Mouse (Mus musculus) neural tube, embryonic 13.5 days (tissue): Measurements from ENCODE around the gene Calhm1. TPM values are rescaled to one million over a fixed set of nuclear protein-coding genes. Genes with fewer than 3 reads are reported as not detected.

Experiments
- ATAC-seq: fragments of 200-750 bp; cut with Nextera tagmentation; 2 replicates; pipeline ENCODE4 v1.8.0; 2017; ENCODE audit warnings: low read depth, mild to moderate bottlenecking, moderate TSS enrichment, moderate library complexity
- H3K27ac ChIP-seq: fragments of 300-500 bp; sonication (generic); replicated peaks from 2 replicates; pipeline ENCODE4 v1.5.1; 2015; ENCODE audit warnings: moderate library complexity, mild to moderate bottlenecking, inconsistent platforms
- H3K27me3 ChIP-seq: fragments of 300-500 bp; sonication (generic); 2 replicates; pipeline ENCODE4 v1.6.1; 2015; ENCODE audit warnings: mild to moderate bottlenecking, inconsistent platforms
- H3K36me3 ChIP-seq: fragments of 300-500 bp; sonication (generic); 2 replicates; pipeline ENCODE4 v1.6.1; 2015; ENCODE audit warnings: mild to moderate bottlenecking, inconsistent platforms
- H3K4me1 ChIP-seq: fragments of 300-500 bp; sonication (generic); replicated peaks from 2 replicates; pipeline ENCODE4 v1.6.1; 2015; ENCODE audit warnings: inconsistent platforms
- H3K4me2 ChIP-seq: fragments of 300-500 bp; sonication (generic); 2 replicates; pipeline ENCODE4 v1.6.1; 2015; ENCODE audit warnings: inconsistent platforms, mild to moderate bottlenecking, moderate library complexity
- H3K4me3 ChIP-seq: fragments of 300-500 bp; sonication (generic); 2 replicates; pipeline ENCODE4 v1.5.1; 2015; ENCODE audit warnings: mild to moderate bottlenecking, inconsistent platforms
- H3K9ac ChIP-seq: fragments of 300-500 bp; sonication (generic); 2 replicates; pipeline ENCODE4 v1.6.1; 2015; ENCODE audit warnings: moderate library complexity, mild to moderate bottlenecking, inconsistent platforms
- H3K9me3 ChIP-seq: fragments of 300-500 bp; sonication (generic); 2 replicates; pipeline ENCODE4 v1.6.1; 2016; ENCODE audit warnings: inconsistent platforms
- WGBS: fragments of 180-500 bp; shearing (Covaris S2); methylation state at CpG from one replicate; pipeline ENCODE4 v1.1.7; 2015; 5-methylcytosine and 5-hydroxymethylcytosine counted together
- polyA plus RNA-seq: library from polyadenylated mRNA; unstranded; fragments of >200 nt; fragmentation: Nextera tagmentation; extraction: Ambion mirVana; gene quantifications from 2 replicates; pipeline ENCODE4 v1.2.1, GENCODE M21; 2015

Gene Calhm1
- polyA plus RNA-seq, 1 experiment from 2014 or later, result not detected

GRCm38 (mm10) chr19:47122802-47123201 lies 21.3 kb downstream of the Calhm1 start:
- no peak overlapping the region for H3K4me2 ChIP-seq
- no peaks in the 10 kb centered on the region for H3K4me1 ChIP-seq
- no peak for ATAC-seq
- H3K36me3 ChIP-seq, result peaks cover 77% of the 10 kb centered on the region
- no peak overlapping the region for H3K27ac ChIP-seq
- no peak overlapping the region for H3K9ac ChIP-seq
- no peak overlapping the region for H3K4me3 ChIP-seq
- no peaks in the 10 kb centered on the region for H3K27me3 ChIP-seq
- 29% methylated on average over 2 of the region's 2 CpGs for whole genome bisulfite sequencing
- no peaks in the 10 kb centered on the region for H3K9me3 ChIP-seq

DNA sequence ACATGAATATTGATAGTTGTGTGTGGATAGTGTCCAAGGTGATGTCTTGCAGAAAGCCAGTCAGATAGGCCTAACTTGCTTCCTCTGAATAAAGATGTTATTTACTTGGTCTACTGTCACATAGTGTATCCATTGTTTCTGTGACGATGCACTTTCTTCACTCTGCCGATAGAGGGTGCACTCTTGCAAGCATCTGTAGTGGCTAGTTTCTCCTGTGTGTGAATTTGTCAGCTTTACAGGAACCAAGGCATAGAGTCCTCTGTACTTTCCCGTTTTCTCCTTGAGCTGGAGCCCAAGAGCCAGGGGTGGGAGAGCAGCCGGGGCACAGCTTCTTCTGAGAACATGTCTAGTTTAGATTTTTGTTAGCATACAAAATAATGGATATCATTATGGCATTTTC lies 23.0 kb downstream of the Calhm1 start:
- ATAC-seq, result no peak
- 49% methylated on average over 4 of the region's 4 CpGs for WGBS
- Histone ChIP-seq H3K4me2 (no peak overlapping the region), H3K4me3 (no peak overlapping the region), H3K27me3 (no peaks in the 10 kb centered on the region), H3K27ac (no peak overlapping the region), H3K36me3 (peaks cover 76% of the 10 kb centered on the region), H3K9ac (no peak overlapping the region), H3K4me1 (no peaks in the 10 kb centered on the region), H3K9me3 (no peaks in the 10 kb centered on the region)

- Histone ChIP-seq H3K4me1 (no peaks in the 10 kb centered on the region), H3K4me2 (no peak overlapping the region), H3K27me3 (no peaks in the 10 kb centered on the region), H3K9me3 (no peaks in the 10 kb centered on the region), H3K9ac (no peak overlapping the region), H3K4me3 (no peak overlapping the region), H3K36me3 (peaks cover 77% of the 10 kb centered on the region), H3K27ac (no peak overlapping the region)
- WGBS, result 89% methylated on average over 2 of the region's 2 CpGs
- ATAC-seq, result no peak
Observed at GRCm38 (mm10) chr19:47118634-47119033, 25.4 kb downstream of the Calhm1 start.

DNA sequence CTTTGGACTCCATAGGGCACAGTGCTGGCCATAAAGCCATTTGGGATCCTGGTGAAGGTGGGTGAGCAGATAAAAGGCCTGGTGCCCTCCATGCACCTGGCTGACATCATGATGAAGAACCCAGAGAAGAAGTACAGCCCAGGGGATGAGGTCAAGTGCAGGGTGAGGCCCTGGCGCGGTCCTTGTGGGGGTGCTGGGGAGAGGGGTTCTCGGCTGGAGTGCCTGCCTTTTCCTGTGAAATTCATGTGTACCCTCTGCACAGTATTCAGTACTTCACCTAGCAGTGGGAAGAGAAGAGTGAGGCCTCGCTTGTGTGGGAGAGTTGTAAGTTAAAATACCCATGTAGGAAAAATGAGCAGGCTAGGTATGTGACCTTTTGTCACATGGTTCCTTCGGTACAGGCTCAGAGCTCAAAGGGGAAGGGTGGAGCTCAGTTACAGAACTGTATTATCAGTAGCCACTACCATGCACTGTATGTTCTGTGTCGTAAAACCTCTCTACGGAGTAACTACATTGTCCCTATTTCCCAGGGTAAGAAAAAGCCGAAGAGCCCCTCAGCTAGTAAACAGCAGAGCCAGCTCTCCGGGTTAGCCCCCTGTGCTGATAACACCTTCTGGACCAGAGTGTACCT lies 39.3 kb downstream of the Calhm1 start:
- no peak for ATAC-seq
- no peak overlapping the region for H3K4me2 ChIP-seq
- no peaks in the 10 kb centered on the region for H3K9me3 ChIP-seq
- no peaks in the 10 kb centered on the region for H3K27me3 ChIP-seq
- peaks cover 100% of the 10 kb centered on the region for H3K36me3 ChIP-seq
- no peaks in the 10 kb centered on the region for H3K4me1 ChIP-seq
- WGBS, result 96% methylated on average over 9 of the region's 9 CpGs
- no peak overlapping the region for H3K27ac ChIP-seq
- no peak overlapping the region for H3K9ac ChIP-seq
- no peak overlapping the region for H3K4me3 ChIP-seq

- 94% methylated on average over 5 of the region's 5 CpGs for WGBS
- Histone ChIP-seq H3K4me3 (no peak overlapping the region), H3K4me2 (no peak overlapping the region), H3K9ac (no peak overlapping the region), H3K4me1 (no peaks in the 10 kb centered on the region), H3K9me3 (no peaks in the 10 kb centered on the region), H3K27me3 (no peaks in the 10 kb centered on the region), H3K36me3 (peaks cover 99% of the 10 kb centered on the region), H3K27ac (no peak overlapping the region)
- ATAC-seq, result no peak
Observed at GRCm38 (mm10) chr19:47101080-47101479, 43.0 kb downstream of the Calhm1 start.

Other genes with a start within 250 kb of the Calhm1 start
- gene Ina, start 129.6 kb downstream of the Calhm1 start, polyA plus RNA-seq, result 680 and 687 TPM in 2 replicates
- gene Nt5c2, start 129.1 kb downstream of the Calhm1 start, polyA plus RNA-seq, result 81.7 and 85.0 TPM in 2 replicates
- 26.9 and 29.1 TPM in 2 replicates for gene Pcgf6, start 93.3 kb downstream of the Calhm1 start, polyA plus RNA-seq
- gene Taf5, start 76.5 kb downstream of the Calhm1 start, polyA plus RNA-seq, result 6.8 and 7.2 TPM in 2 replicates
- 1,573 and 1,642 TPM in 2 replicates for gene Usmg5, start 53.6 kb downstream of the Calhm1 start, polyA plus RNA-seq
- 5.1 and 5.7 TPM in 2 replicates for gene Pdcd11, start 53.5 kb downstream of the Calhm1 start, polyA plus RNA-seq
- gene Calhm2, start 6.0 kb downstream of the Calhm1 start, polyA plus RNA-seq, result 1.6 and 1.9 TPM in 2 replicates
- gene Calhm3, start 13.5 kb upstream of the Calhm1 start, polyA plus RNA-seq, result not detected in 2 replicates
- 6.1 and 7.6 TPM in 2 replicates for gene Neurl1a, start 34.6 kb upstream of the Calhm1 start, polyA plus RNA-seq